Mouse (Mus musculus) embryonic facial prominence, embryonic 10.5 days (tissue): Measurements from ENCODE around the gene Fgfr2. TPM values are rescaled to one million over a fixed set of nuclear protein-coding genes. Genes with fewer than 3 reads are reported as not detected.
A peak's percentile ranks its signal among the peaks of the same experiment; 100 is the strongest.

Experiments used
- DNase-seq: peaks from one replicate; pipeline ENCODE4 v3.0.0-alpha.2; 2017; ENCODE audit warnings: low spot score
- H3K27ac ChIP-seq: fragments of 300-500 bp; sonication (generic); replicated peaks from 2 replicates; pipeline ENCODE4 v1.5.1; 2016; ENCODE audit warnings: mild to moderate bottlenecking
- H3K27me3 ChIP-seq: fragments of 300-500 bp; sonication (generic); replicated peaks from 2 replicates; pipeline ENCODE4 v1.6.1; 2016; ENCODE audit warnings: low read depth, mild to moderate bottlenecking; ENCODE audit not compliant: poor library complexity, severe bottlenecking
- H3K36me3 ChIP-seq: fragments of 300-500 bp; sonication (generic); replicated peaks from 2 replicates; pipeline ENCODE4 v1.6.1; 2016; ENCODE audit warnings: mild to moderate bottlenecking, moderate library complexity
- H3K4me1 ChIP-seq: fragments of 300-500 bp; sonication (generic); 2 replicates; pipeline ENCODE4 v1.6.1; 2016
- H3K4me3 ChIP-seq: fragments of 300-500 bp; sonication (generic); 2 replicates; pipeline ENCODE4 v1.5.1; 2016; ENCODE audit warnings: mild to moderate bottlenecking, moderate library complexity
- H3K9me3 ChIP-seq: fragments of 300-500 bp; sonication (generic); 2 replicates; pipeline ENCODE4 v1.6.1; 2016; ENCODE audit warnings: mild to moderate bottlenecking
- WGBS: fragments of 180-500 bp; shearing (Covaris S2); methylation state at CpG from one replicate; pipeline ENCODE4 v1.1.7; 2016; 5-methylcytosine and 5-hydroxymethylcytosine counted together
- polyA plus RNA-seq: library from polyadenylated mRNA; unstranded; fragments of >200 nt; fragmentation: Nextera tagmentation; extraction: Ambion mirVana; gene quantifications from 2 replicates; pipeline ENCODE4 v1.2.1, GENCODE M21; 2016

Gene Fgfr2
- polyA plus RNA-seq, 1 experiment from 2014 or later: 74.3 TPM

GRCm38 (mm10) chr7:131850579-131850978 is 1272.6 kb downstream of the Fgfr2 start:
- Histone ChIP-seq H3K9me3 (no peaks in the 10 kb centered on the region), H3K4me3 (no peak overlapping the region), H3K27ac (no peak overlapping the region), H3K27me3 (peaks cover 14% of the 10 kb centered on the region), H3K36me3 (no peaks in the 10 kb centered on the region), H3K4me1 (peaks cover 23% of the 10 kb centered on the region)
- no peak for DNase-seq
- whole genome bisulfite sequencing: 37% methylated on average over 4 of the region's 4 CpGs

- no peaks in the 10 kb centered on the region for H3K9me3 ChIP-seq
- H3K27me3 ChIP-seq: peaks cover 35% of the 10 kb centered on the region
- H3K36me3 ChIP-seq: no peaks in the 10 kb centered on the region
- peak overlapping the region; percentile 51; the same call in 1 of the 2 replicates for H3K27ac ChIP-seq
- WGBS: 37% methylated on average over 20 of the region's 20 CpGs
- H3K4me3 ChIP-seq: no peak overlapping the region
- DNase-seq: peak; percentile 50
- H3K4me1 ChIP-seq: peaks cover 28% of the 10 kb centered on the region
These were observed 1276.9 kb downstream of the Fgfr2 start for GRCm38 (mm10) chr7:131846066-131846905.

- H3K9me3 ChIP-seq: no peaks in the 10 kb centered on the region
- H3K4me1 ChIP-seq: peaks cover 13% of the 10 kb centered on the region
- no peak overlapping the region for H3K27ac ChIP-seq
- no peak for DNase-seq
- 79% methylated on average over 1 of the region's 1 CpGs for WGBS
- 0 out of 2 replicates have a peak, but pooled peaks cover 7% of the 10 kb centered on the region for H3K27me3 ChIP-seq
- H3K36me3 ChIP-seq: no peaks in the 10 kb centered on the region
- no peak overlapping the region for H3K4me3 ChIP-seq
These were observed 1292.9 kb downstream of the Fgfr2 start for GRCm38 (mm10) chr7:131830261-131830660.

GRCm38 (mm10) chr7:131826811-131827210 is 1296.3 kb downstream of the Fgfr2 start:
- Histone ChIP-seq H3K27ac (no peak overlapping the region), H3K27me3 (peaks cover 15% of the 10 kb centered on the region; the same call in 1 of the 2 replicates), H3K36me3 (no peaks in the 10 kb centered on the region), H3K9me3 (no peaks in the 10 kb centered on the region), H3K4me1 (peaks cover 6% of the 10 kb centered on the region; the same call in 1 of the 2 replicates), H3K4me3 (no peak overlapping the region)
- WGBS: 90% methylated on average over 5 of the region's 5 CpGs
- no peak for DNase-seq

- 80% methylated on average over 6 of the region's 6 CpGs for WGBS
- Histone ChIP-seq H3K36me3 (no peaks in the 10 kb centered on the region), H3K4me3 (no peak overlapping the region), H3K9me3 (no peaks in the 10 kb centered on the region), H3K27me3 (peaks cover 29% of the 10 kb centered on the region), H3K4me1 (peaks cover 13% of the 10 kb centered on the region), H3K27ac (no peak overlapping the region)
- no peak for DNase-seq
These were observed 1305.2 kb downstream of the Fgfr2 start for GRCm38 (mm10) chr7:131817976-131818375.

GRCm38 (mm10) chr7:131816641-131817040 is 1306.5 kb downstream of the Fgfr2 start:
- no peak for DNase-seq
- H3K27ac ChIP-seq: no peak overlapping the region
- H3K4me3 ChIP-seq: no peak overlapping the region
- WGBS: 72% methylated on average over 2 of the region's 2 CpGs
- H3K9me3 ChIP-seq: no peaks in the 10 kb centered on the region
- H3K36me3 ChIP-seq: no peaks in the 10 kb centered on the region
- H3K4me1 ChIP-seq: peaks cover 16% of the 10 kb centered on the region
- peaks cover 29% of the 10 kb centered on the region for H3K27me3 ChIP-seq

GRCm38 (mm10) chr7:131812116-131812515 is 1311.0 kb downstream of the Fgfr2 start:
- no peaks in the 10 kb centered on the region for H3K9me3 ChIP-seq
- H3K4me3 ChIP-seq: no peak overlapping the region
- 83% methylated on average over 6 of the region's 6 CpGs for WGBS
- H3K36me3 ChIP-seq: no peaks in the 10 kb centered on the region
- peaks cover 30% of the 10 kb centered on the region for H3K4me1 ChIP-seq
- DNase-seq: no peak
- no peak overlapping the region for H3K27ac ChIP-seq
- H3K27me3 ChIP-seq: peaks cover 36% of the 10 kb centered on the region

GRCm38 (mm10) chr7:131810916-131811315 is 1312.2 kb downstream of the Fgfr2 start:
- no peak overlapping the region for H3K4me3 ChIP-seq
- H3K4me1 ChIP-seq: peaks cover 38% of the 10 kb centered on the region
- peaks cover 41% of the 10 kb centered on the region for H3K27me3 ChIP-seq
- 66% methylated on average over 4 of the region's 4 CpGs for WGBS
- no peak for DNase-seq
- H3K9me3 ChIP-seq: no peaks in the 10 kb centered on the region
- no peaks in the 10 kb centered on the region for H3K36me3 ChIP-seq
- no peak overlapping the region for H3K27ac ChIP-seq

GRCm38 (mm10) chr7:131809584-131810181 is 1313.5 kb downstream of the Fgfr2 start:
- Histone ChIP-seq H3K27ac (no peak overlapping the region), H3K4me1 (peaks cover 40% of the 10 kb centered on the region), H3K36me3 (no peaks in the 10 kb centered on the region), H3K27me3 (peaks cover 42% of the 10 kb centered on the region), H3K9me3 (no peaks in the 10 kb centered on the region), H3K4me3 (no peak overlapping the region)
- 13% methylated on average over 5 of the region's 5 CpGs for WGBS
- peak; percentile 35 for DNase-seq

- H3K27me3 ChIP-seq: peaks cover 63% of the 10 kb centered on the region
- H3K36me3 ChIP-seq: no peaks in the 10 kb centered on the region
- no peak overlapping the region; the same call in 1 of the 2 replicates for H3K27ac ChIP-seq
- 20% methylated on average over 2 of the region's 2 CpGs for WGBS
- H3K4me3 ChIP-seq: no peak overlapping the region
- H3K9me3 ChIP-seq: no peaks in the 10 kb centered on the region
- DNase-seq: peak; percentile 36
- H3K4me1 ChIP-seq: peaks cover 37% of the 10 kb centered on the region
These were observed 1315.9 kb downstream of the Fgfr2 start for GRCm38 (mm10) chr7:131807257-131807656.

GRCm38 (mm10) chr7:131805525-131806202 is 1317.5 kb downstream of the Fgfr2 start:
- Histone ChIP-seq H3K9me3 (no peaks in the 10 kb centered on the region), H3K27me3 (peaks cover 71% of the 10 kb centered on the region)

GRCm38 (mm10) chr7:131800416-131801045 is 1322.6 kb downstream of the Fgfr2 start:
- Histone ChIP-seq H3K36me3 (no peaks in the 10 kb centered on the region), H3K9me3 (no peaks in the 10 kb centered on the region), H3K4me1 (peaks cover 17% of the 10 kb centered on the region), H3K27ac (no peak overlapping the region), H3K4me3 (no peak overlapping the region), H3K27me3 (peaks cover 44% of the 10 kb centered on the region)
- peak; percentile 58 for DNase-seq
- 45% methylated on average over 6 of the region's 6 CpGs for WGBS

More at GRCm38 (mm10) chr7:131805525-131806202, 1317.5 kb downstream of the Fgfr2 start:
- Histone ChIP-seq H3K27ac (no peak overlapping the region), H3K4me1 (peaks cover 46% of the 10 kb centered on the region), H3K4me3 (no peak overlapping the region), H3K36me3 (no peaks in the 10 kb centered on the region)
- WGBS: 55% methylated on average over 9 of the region's 9 CpGs
- DNase-seq: no peak
